Mouse (Mus musculus) 3T3-L1 (cell line): ENCODE data around the gene Tesk1.

Source experiments
- DNase-seq: peaks from one replicate; pipeline ENCODE4 v3.0.0-alpha.2; 2015; ENCODE audit warnings: low read depth, low spot score

Tesk1 gene

GRCm38 (mm10) chr4:43441639-43442038 is at the start of gene Tesk1:
Gene Tesk1 (plus strand): TSS chr4:43441939.
- no peak for DNase-seq

- peak; percentile 97 for DNase-seq
Observed at GRCm38 (mm10) chr4:43394345-43394891, 47.3 kb upstream of the Tesk1 start.

DNA sequence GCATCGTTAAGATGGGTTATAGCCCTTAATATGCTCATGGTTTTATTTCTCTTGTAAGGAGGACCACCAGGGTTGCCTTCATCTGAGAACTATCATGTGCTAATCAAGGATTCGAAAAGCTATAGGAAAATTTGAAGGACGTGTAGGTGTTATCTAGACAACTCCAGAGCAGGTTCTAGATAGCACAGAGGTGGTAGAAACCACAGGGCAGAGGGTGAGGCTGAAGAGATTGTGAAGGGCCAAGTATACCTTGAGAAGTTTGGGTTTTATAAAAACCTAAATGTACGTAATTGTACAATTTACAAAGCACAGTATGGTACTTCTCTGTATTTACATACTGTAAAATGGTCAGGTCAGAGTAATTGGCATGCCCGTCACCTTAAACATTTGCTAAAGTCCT is 46.6 kb upstream of the Tesk1 start:
- no peak for DNase-seq

DNA sequence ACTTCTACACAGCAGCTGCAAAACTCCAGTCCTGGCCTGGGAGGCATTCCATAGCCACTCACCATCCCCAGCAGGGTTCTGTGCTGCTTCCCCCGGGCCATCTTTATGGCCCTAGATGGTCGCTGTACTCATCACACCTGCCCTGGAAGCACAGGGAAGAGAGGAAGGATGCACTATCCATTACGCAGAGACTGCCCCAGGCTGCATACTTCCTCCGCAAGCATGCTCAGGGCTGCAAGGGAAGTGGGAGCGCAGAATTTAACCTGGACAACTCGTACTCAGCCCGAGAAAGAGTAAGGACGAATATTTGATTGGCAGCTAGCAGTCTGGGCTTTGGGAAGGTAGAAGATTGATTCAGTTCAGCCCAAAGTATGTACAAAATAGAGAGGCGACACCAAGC is 45.9 kb upstream of the Tesk1 start:
- DNase-seq: no peak

DNA sequence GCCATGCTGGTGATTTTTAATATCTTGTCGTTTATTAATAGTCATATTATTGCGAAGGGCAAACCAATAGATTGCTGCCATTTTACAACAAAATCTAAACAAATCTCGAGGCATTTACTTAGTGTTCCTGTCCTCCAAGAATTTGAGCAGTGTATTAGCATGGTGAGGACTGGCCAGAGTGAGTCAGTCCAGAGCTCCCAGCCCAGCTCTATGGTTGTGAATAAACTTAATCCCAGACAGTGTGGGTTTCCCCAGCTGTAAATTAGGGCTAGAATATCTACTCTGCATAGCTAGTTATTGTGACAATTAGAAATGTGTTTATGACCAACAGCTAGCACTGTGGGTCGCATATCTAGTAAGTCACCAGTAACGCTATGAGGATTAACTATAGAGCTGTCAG is 45.4 kb upstream of the Tesk1 start:
- peak; percentile 68 for DNase-seq

DNA sequence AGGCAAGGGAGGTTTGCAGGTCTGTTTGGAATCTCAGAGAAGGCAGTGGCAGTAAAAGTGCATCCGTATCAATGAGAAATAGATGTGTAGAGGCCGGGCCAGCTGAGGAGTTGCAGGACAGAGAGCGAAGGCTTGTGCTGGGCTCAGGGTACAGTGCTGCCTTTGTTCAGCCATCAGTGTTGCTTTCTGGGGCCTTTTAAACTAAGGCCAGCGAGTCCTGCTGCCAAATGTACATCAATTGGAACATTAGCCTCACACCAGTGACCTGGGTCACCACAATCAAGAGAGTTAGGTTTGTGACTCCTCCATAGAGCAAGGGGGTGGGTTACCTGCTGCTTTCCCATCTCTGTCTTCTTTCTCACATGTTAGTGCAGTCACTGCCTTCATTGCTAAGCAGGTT is 43.7 kb upstream of the Tesk1 start:
- DNase-seq: no peak

DNA sequence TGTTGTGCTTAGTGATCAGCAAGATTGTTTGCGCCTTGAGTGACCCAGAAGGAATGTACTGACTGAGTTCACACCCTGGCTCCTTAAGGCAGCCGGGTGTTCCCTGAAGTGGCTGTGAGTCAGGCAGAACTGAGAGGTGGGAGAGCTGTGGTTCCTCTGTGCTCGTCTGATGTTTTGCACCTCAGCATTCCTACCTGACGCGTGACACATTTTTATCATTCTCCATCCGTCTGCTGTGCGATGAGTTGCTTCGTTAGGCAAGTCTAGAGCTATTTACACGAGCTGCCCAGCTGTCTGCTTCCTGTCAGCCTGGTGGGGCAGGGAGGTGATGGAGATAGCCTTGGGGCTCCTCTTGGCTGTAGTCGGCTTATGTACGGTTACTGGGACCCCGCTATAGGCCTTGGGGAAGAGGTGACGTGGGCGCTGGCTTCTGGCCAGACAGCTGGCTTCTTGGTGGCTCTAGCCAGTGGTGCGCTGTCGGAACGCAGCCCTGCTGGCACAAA is 42.9 kb upstream of the Tesk1 start:
- DNase-seq: peak; percentile 62

DNA sequence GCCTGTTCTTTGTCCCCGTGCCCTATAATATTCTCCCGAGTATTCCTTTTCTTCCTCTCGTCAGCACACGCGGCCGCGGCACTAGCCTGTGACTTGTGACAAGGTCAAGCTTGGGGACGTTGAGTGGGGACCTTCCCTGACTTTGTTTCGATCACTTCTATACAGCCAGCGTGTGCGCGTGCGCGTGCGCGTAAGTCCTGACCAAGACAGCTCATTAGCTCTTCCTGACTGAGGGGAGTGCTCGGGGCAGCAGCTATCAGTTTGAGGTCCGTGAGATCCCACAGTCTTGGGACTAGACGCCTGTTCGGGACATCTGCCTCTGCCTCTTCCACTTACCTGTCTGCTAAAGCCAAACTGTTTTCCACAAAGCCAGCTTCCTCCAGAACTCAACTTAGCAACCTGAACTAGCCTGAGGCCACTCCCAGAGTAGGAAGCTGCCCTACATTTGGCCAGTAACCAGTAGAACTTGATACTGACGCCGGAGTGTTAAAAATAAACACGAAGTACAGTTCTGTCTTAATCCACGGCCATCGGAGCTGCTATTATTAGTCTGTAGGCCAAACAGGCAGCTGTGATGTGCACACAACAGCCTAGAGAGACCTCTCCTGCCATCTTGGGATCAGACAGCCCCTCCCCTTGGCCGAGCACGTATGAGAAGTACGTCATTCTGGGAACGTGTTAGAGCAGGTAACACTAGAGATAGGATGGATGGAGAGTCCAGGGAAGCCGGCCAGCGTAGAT is 42.2 kb upstream of the Tesk1 start:
- DNase-seq: no peak

DNA sequence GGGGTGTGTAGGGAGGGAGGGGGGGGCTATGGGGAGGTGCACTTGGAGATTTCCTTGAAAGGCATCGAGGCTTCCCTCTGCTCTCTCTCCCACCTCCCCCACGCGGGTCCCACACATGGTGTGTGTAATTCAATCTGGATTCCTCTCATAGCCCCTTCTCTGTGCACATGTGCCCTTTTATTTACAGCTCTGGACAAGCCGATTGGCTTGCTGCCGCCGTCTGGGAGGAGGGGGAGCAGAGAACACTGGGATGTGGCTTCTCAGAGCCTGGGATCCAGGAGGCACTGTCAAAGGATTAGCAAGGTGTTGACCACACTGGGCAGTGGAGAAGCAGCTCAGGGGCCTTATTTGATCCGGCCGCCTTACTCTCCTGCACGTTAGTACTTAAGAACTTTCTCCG is 40.8 kb upstream of the Tesk1 start:
- DNase-seq: no peak

DNA sequence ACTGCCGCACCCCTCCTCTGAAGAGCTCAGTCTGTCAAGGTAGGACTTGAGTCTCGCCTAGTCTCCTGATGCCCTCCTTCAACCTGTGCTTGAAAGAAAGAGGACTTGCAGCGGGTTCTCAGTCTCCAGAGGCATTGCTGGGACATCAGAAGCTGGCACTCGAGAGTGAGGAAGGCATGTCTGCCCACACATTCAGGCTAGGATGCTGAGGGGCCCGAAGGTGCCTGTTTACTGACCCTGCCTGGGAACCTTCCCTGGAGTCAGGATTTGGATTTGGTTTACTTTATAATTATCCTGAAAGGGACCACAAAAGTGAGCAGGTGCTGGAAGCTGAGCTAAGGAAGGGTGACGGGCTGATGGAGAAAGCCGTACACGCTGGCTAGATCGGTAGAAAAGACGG is 40.3 kb upstream of the Tesk1 start:
- DNase-seq: no peak

GRCm38 (mm10) chr4:43402212-43402611 is 39.5 kb upstream of the Tesk1 start:
- DNase-seq: no peak

DNA sequence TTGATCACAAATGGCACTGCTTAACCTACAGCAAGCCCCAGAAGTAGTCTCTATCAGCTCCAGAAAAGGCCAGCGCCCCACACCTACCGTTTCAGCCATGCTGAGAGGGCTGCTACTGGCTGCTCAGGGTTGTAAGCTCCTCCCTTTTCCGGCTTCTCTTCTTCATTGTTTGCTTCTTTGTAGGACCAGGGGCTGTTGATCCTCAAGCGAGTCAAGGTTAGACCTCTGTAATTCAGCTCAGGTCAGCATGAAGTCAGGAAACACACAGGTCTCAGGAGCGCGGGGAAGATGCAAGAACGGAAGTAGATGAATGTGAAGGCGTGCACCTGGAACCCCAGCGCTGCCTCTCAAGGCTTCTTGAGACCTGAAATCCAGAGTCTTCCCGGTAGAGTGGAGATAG is 37.0 kb upstream of the Tesk1 start:
- no peak for DNase-seq

- DNase-seq: peak; percentile 83
Observed at GRCm38 (mm10) chr4:43406162-43406971, 35.4 kb upstream of the Tesk1 start.

GRCm38 (mm10) chr4:43407071-43407920 is 34.4 kb upstream of the Tesk1 start:
- DNase-seq: no peak

- DNase-seq: no peak
Observed at GRCm38 (mm10) chr4:43414761-43415160, 27.0 kb upstream of the Tesk1 start.

- peak; percentile 31 for DNase-seq
Observed at GRCm38 (mm10) chr4:43415221-43416070, 26.3 kb upstream of the Tesk1 start.

DNA sequence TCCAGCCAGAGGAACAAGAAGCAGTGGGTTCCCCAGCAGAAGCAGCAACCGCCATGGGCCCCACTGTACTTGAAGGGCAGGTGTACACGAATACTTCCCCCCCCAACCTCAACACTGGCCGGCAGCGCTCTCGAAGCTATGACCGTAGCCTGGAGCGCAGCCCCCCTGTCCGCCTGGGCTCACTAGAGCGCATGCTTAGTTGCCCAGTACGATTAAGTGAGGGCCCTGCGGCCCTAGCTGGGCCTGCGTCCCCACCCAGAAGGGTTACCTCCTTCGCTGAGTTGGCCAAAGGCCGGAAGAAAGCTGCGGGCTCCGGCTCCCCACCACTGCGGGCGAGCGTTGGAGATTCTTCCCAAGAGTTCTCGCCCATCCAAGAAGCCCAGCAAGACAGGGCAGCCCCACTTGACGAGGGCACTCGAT is 25.7 kb upstream of the Tesk1 start:
- DNase-seq: no peak

DNA sequence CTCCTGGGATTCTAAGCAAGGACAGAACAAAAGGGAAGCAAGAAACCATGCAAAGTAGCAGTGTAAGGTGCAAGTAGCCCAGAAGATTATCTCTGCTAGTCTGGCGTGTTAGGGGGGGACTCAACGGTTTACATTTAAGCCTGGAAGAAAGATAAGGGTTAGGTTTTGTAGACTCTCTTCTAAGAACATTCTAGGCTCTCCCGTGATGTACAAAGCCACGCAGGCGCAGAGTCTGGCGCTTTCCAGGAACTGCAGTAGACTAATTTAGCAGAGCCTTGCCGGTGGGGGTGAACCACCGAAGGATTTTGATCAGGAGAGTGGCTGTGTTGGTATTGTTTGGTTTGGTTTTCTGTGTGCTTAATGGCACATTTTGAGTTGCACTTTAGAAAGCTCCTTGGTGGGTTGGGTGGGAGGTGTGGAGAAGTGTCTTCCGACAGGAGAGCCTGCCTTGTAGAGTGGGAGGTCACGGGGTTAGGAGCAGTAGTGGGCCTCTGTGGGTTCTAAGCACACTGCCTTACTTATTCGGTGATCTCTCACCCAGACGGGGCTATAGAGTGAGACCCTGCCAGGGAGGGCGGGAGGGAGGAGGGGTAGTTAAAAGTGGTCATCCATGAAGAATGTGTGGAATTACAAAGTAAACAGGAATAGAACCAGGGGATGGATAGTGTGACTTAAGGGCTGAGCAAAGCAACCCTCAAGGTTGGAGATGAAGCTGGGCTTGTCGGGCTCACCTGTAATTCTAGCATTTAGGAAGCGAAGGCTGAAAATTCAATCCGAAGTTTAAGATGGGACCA is 24.3 kb upstream of the Tesk1 start:
- no peak for DNase-seq

- DNase-seq: no peak
Observed at GRCm38 (mm10) chr4:43418450-43418849, 23.3 kb upstream of the Tesk1 start.
